Mouse (Mus musculus) heart, adult 2 months (tissue): ENCODE data around the gene Slc13a5.

Experiments used
- CTCF ChIP-seq: fragments of 200-600 bp; IDR thresholded peaks from 2 replicates; pipeline ENCODE4 v1.8.1; 2022; ENCODE audit warnings: antibody characterized with exemption, mild to moderate bottlenecking, moderate library complexity
- EP300 ChIP-seq: fragments of 200-500 bp; IDR thresholded peaks from 2 replicates; pipeline ENCODE4 v1.6.1; 2011; ENCODE audit warnings: low read depth, low read length, control low read depth; ENCODE audit not compliant: insufficient read depth

- TF ChIP-seq CTCF (no peak), EP300 (0 out of 2 replicates have a peak, but pooled peaks have one; percentile 20)
These were observed 51.6 kb downstream of the Slc13a5 start, which contains the start of gene Med31 for GRCm38 (mm10) chr11:72215410-72215797.
